Mouse (Mus musculus) brain, embryonic 18.5 days (tissue): ENCODE measurements at regions not wholly inside any gene's neighbourhood (a gene's known extent, or its start where the extent isn't known, plus 50 kb on each side); places are given as distances from the start of the nearest gene placed in this dataset.

Experiments used
- DNase-seq: peaks from one replicate; pipeline ENCODE4 v3.0.0-alpha.2; 2012; ENCODE audit warnings: low read depth, low spot score

DNA sequence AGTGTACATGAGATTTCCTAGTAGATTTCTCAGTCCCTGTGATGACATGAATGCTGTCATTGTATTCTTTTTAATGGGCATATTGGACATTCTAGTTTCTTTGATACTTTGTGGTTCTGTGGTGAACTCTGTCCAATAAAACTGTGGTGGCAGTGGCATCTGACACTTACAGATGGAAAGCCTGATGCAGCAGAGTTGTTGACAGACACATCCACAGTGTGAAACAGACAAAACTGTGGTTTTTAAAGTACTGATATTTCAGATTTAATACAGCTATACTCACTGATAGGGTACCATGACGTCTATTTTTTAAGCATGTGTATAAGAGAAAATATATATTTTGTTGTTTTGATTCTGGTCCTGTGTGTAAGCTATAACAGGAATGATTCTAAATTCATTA is 818.0 kb downstream of the Trim52 start:
- DNase-seq: no peak

DNA sequence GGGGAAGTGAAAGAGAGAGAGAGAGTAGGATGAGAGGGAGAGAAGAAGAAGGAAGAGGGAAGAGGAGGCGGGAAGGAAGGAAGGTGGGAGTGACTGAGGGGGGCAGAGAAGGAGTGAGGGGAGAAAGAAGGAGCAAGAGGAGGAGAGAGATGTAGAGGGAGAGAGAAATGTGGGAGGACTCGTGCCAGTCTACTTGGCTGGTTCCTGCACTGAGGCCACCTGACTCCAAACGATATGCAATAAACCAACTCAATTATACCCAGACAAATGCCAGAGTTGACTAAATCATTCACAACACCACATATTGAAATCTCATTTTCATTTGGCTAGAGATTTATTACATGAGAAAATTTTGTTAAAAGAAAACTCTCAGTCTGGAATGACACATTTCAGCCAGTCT is 818.4 kb downstream of the Trim52 start:
- DNase-seq: peak; percentile 26

GRCm38 (mm10) chr14:106945261-106945660 is 839.3 kb downstream of the Trim52 start:
- no peak for DNase-seq

DNA sequence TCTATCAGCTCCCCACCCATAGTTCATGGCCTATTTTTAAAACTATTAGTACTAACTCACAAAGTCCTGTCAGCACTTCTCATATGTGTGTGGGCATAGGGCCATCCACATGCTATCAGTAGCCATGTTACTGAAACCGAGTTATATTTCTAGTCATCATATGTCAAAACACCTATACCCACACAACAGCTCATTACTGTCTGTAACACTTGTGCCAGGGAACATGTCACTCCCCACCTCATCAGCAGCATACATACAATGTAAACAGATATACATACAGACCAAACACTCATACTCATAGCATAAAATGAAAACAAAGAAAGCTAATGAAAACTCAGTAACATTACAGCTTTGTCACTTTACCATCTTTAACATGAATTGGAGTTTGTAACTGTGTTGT is 872.0 kb downstream of the Trim52 start:
- no peak for DNase-seq

DNA sequence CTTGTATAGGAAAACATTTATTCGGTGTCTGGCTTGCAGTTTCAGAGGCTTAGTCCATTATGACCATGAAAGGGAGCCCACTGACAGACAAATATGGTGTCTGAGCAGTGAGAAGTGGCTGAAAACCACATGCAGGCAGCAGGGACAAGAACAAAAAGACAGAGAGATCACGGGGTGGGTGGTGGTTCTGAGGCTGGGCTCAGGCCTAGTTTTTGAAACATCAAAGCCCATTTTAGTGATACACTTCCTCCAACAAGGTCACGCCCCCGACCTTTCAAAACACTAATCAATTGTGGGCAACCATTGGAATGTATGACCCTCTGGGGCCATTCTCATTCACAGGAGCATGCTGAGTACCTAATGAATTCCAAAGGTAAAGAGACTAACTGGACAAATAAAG is 874.8 kb downstream of the Trim52 start:
- no peak for DNase-seq

DNA sequence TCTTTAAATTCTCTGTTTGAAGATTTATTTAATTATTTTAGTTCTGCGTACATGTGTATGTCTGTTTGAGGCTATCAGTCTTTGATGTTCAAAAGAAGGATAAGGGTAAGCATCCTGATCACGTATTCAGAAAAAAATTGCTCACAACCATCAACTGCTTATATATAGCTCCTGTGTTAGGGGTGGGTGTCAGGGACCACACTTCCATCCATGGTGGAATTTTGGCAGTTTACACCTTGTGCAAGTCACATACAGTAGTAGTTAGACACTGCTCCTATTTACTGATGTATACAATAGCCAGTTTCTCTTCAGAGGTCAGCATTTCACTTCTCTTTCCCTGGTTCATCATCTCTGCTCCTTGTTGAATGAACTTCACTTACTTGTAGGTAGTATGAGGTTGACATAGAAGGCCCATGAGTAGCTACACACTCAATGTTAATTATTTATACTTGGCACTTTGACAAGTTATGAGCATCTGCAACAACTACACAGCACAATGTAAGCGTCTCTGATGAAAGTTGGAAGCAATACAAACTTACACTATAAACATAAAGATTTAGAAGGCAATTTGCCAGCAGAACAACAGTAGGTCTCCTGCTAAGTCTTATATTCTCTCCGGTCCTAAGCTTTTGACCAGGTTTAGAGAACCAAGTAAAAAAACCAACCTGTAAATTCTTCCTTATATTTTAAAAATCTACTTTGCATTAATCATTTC is 891.7 kb downstream of the Trim52 start:
- DNase-seq: no peak

- DNase-seq: no peak
These were observed 899.0 kb downstream of the Trim52 start for GRCm38 (mm10) chr14:107004981-107005380.

DNA sequence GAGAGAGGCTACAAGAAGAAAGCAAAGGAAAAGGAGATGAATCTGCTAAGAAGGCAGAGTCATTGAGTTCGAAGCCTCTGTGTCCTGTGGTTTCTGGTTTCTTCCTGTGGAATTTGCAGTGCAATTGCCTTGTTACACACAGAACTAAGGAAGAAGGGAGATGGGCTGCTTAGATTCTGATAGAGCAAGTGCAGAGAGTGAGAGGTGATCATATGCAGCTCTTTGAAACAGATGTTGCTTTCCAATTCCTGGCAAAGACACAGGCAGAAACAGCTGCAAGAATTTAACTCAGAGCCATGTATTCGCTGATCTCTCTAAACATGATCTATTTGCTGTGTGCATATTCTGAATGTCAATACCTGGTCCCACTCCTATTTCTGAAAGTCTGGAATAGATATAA is 903.6 kb downstream of the Trim52 start:
- DNase-seq: no peak

DNA sequence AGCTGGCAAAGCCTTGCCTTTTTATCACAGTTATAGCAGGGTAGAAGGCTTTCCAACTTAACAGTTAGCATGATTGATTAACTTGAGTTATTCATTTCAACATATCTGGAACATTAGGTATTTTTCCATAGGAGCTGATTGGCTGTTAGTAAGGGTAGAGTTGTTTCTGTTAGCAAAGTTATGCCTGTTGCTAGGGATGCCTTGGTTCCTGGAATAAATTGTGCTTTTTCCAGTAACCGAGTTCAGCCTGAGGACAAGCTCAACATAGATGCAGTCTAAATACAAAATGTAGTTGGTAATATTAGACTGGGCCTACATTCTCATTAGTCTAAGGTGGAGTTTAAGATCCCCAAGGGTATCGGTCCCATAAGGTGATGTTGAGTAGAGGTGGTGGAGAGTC is 927.8 kb downstream of the Trim52 start:
- DNase-seq: no peak

DNA sequence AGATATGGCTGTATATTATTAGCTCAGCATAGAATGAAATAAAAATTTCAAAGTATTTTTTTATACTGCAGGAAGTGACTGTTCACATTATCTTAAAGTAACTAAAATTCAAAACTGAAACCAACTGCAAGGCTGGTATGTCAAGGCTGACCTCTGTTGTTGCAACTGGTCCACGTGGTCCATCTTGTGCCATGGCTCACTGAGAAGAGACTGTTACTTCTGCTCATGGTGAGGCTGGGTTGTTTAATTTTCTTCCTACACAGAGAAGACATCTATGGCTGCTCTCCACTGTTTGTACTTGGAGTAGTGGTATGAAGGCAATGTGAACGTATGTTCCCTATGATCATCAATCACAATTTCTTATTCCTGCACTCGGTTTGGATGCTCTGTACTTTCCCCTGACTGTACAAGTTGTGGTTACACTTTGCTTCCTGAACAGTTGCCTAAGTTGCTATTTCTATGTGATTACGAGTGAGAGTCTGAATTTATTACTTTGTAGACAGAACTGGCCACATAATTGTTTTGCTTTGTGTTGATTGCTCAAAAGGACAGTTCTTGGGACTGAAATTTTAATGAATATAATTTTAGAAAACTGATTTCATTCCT is 946.1 kb downstream of the Trim52 start:
- DNase-seq: no peak

DNA sequence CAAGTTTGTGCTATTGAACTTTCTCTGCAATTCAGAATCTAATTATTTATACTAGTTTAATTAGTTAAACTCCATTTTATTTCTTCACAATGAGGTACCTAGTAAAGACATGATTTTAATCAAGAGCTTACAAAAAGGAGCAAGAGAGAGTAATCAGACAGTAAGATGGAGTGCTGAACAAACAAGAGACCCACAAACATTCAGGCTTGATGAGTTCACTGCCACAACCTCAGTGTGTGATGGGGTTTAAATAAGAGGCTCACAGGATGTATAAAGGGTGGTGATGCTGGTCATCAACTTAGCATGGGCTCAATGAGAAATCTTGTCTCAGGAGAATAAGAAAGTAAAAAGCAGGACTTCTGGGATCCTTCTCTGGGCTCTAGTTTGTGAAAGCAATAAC is 962.6 kb downstream of the Trim52 start:
- no peak for DNase-seq

GRCm38 (mm10) chr14:107080407-107080806 is 974.4 kb downstream of the Trim52 start:
- no peak for DNase-seq
